Mouse (Mus musculus) layer of hippocampus, postnatal 36 days (tissue): ENCODE results near the gene Kif26b. TPM values are rescaled to one million over a fixed set of nuclear protein-coding genes. Genes with fewer than 3 reads are reported as not detected.

Source experiments
- DNase-seq, 2 experiments: peaks; one replicate each; pipeline ENCODE4 v3.0.0; 2022
- total RNA-seq, 2 experiments: library from RNA; stranded (reverse); gene quantifications; 2 replicates each; pipeline ENCODE4 v1.2.3; 2021

The Kif26b gene
- total RNA-seq, 2 experiments from 2014 or later = 22.6 to 27.1 TPM

DNA sequence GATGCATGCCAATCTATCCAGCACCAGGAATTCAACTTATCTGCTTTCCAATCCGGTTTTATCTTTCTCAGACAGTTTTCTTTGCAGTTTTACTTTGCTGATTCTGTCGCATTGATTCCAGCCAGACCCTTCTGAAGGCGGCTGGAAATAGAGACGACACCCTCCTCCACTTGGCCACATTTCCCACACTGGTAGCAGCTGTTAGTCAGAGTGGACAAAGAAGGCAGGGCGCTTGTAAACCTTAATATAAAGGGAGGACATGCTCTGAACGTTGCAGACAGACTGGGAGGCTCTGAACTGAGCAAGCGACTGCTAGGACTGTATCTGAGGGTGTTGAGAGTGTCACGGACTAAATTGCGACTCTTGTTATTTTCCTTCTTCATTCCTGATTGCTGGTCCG, 11.3 kb downstream of the Kif26b start:
- DNase-seq = no peak

DNA sequence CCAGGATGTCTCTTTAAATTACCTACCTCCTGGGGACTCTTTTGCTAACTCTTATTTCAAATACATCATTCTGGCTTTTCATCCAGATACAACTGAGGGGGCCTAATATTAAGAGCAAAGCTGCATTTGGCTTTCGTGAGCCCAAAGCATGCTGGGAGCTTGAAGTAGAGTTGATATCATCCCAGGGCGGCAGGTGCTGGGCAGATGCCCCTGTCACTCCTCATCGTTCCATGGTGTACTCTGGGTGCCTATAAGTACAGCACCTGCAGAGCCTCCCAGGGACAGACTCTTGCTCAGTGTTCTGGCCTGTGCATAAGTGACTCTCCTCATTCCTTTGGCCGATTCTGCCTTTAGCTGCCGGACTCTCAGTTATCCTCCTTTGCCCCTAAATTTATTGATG, 13.5 kb downstream of the Kif26b start:
- no peak for DNase-seq

DNA sequence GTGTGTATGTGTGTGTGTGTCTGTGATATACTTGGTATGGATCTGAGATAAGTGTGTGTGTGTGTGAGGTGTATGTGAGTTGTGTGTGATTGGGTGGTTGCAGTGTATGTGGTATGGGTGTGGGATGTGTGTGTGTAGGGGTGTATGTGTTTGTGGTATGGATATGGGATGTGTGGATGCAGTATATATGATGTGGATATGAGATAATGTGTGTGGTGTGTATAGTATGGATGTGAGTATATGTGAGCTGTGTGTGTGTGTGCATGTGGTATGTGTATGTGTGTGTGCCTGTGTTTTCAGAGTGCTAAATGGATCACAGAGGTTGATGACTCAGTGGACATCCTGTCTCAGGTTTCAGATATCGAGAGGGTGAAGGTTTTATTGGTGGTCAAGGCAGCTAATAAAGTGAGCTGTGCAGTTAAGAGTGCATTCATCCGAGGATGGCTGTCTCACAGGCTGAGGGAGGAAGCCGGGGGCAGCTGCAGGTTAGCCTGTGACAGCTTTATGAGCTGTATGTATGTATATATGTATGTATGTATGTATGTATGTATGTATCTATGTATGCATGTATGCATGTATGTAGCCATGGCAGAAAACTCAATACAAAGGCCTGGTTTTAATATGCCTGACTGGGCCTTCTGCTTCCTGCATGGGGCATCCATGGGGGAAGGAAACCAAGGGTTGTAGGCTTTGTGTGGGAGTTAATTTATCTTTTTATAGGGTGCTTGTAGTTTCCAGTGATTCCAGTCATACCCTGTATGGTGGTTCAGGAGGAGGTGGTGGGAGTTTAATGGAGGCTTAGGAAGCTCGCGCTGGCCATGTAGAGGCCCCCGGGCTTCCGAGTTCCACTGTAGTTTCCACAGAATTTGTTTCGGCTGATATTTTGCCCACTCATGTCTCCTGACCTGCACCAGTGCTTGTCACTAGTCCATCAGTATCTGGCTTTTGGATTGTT, 14.3 kb downstream of the Kif26b start:
- no peak for DNase-seq

GRCm38 (mm10) chr1:178544585-178544984, 15.7 kb downstream of the Kif26b start:
- no peak for DNase-seq

GRCm38 (mm10) chr1:178549576-178549975, 20.7 kb downstream of the Kif26b start:
- DNase-seq = no peak

DNA sequence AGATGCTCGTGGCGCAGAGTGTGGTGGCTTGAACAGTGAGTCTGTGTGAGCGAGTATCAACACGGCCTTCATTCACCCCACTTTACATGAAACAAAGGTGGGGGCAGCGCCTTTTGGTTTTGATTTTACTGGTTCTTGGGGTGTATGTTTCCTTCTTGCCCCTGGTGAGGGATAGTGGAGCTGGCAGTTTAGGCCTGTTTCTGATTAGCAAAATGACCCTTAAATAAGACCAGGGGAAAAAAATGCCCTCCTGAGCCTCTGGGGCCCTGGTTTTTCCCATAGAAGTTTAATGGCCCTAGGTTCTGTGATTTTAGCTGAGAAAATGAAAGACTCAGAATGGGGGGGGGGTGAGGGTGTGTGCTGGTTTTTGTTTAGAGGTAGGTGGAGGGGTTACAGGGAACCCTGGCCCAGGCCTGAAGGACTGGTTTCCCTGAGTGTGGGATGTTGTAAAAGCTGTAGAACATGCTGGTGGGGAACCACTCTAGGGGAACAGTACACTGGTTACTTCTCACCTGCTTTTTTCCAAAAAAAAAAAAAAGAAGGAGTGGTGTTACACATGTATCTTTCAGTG, 21.6 kb downstream of the Kif26b start:
- no peak for DNase-seq

DNA sequence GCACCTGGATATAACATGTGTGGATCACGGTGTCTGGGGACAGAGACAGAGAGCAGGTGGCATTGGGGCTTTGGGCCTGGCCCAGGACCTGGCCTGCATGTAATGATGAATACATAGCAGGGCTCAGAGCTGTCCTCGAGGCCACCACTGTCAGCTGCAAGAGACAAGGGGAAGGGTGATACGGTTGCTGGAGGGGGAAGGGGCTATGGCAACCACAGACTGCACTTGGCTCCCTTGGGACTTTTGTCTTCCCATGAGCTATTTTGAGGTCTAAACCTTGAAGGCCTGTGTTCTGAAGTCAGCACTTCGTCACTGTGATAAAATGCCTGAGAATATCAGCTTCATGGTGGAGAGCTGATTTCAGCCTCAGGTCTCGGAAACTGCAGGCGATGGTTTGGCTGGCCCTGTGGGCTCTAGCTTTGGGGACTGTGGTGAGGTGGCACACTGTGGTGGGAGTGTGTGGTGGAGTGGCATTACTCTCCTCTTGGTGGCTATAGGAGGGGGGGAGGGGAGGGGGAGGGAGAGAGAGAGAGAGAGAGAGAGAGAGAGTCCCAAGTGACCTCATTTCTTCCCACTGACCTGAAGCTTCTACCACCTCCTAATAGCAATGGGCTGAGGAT, 23.5 kb downstream of the Kif26b start:
- no peak for DNase-seq

DNA sequence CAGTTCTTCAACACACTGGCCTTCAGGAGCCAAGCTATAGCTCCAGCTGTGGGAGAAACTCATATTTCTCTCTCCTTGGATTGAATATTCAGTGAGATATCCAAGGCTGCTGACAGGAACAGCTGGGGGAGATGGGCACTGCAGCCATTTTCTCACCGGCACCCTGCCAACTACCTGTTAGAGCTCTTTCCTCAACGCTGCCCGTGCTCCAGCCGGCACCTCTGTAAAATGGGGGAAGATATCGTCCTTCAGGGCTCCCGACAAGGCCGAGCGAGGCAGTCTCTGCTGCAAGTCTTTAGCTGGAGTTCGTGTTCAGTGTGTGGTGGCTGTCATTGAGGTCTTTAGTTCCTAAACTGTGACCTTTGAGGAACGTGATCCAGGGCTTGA, 24.0 kb downstream of the Kif26b start:
- DNase-seq = no peak

DNA sequence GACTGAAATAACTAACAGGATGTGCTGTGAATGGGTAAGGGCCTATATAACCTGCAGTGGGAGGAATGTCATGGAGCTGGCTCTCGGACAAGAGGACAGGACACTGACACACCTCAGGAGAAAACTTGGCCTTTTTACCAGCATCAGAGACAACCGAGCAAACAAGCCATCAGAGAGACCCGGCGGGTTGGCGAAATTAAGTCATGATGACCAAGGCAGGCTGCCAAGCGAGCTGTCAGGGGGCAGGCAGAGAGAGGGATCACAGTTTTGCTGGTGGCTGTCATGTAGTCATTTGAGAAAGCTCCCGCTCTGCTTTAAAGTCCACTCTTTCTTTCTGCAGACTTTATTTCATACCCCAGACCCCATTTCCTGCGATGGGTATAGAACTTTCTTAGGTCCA, 27.3 kb downstream of the Kif26b start:
- no peak for DNase-seq

DNA sequence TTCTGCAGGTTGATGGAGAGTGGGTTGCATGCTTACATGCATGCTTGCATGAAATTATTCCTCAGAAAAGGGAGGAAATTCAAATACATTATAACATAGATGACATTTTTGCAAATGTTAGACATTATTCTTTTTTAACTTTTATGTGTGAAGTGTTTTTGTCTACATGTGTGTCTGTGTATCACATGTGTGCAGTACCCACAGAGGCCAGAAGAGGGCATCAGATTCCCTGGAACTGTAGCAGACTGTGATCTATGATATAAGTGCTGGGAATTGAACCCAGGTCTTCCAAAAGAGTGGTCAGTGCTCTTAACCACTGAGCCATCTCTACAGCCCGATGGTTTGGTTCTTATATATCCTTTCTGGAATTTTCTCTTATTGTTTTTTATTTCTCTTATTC, 31.1 kb downstream of the Kif26b start:
- no peak for DNase-seq

DNA sequence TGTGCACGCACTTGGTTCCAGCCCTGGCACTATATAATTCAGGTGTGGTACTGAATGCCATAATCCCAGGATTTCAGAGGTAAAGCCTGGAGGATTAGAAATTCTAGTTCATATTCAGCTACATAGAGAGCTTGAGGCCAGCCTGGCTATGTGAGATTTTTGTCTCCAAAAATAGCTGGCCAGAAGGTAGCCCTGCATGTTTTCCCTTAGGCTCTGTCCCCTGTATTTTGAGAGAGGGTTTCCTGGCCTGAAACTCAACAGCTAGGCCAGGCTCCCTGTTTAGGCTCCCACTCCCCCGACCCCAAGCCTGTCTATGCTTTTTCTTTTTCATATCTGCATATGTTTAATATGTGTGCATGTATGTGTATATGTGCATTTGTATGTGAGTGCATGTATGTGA, 34.9 kb downstream of the Kif26b start:
- DNase-seq = no peak

GRCm38 (mm10) chr1:178564800-178565199, 35.9 kb downstream of the Kif26b start:
- DNase-seq = no peak

- DNase-seq = no peak
These were observed 39.9 kb downstream of the Kif26b start for GRCm38 (mm10) chr1:178568551-178569545.

GRCm38 (mm10) chr1:178571009-178571408, 42.1 kb downstream of the Kif26b start:
- no peak for DNase-seq

GRCm38 (mm10) chr1:178571885-178572444, 43.0 kb downstream of the Kif26b start:
- no peak for DNase-seq

DNA sequence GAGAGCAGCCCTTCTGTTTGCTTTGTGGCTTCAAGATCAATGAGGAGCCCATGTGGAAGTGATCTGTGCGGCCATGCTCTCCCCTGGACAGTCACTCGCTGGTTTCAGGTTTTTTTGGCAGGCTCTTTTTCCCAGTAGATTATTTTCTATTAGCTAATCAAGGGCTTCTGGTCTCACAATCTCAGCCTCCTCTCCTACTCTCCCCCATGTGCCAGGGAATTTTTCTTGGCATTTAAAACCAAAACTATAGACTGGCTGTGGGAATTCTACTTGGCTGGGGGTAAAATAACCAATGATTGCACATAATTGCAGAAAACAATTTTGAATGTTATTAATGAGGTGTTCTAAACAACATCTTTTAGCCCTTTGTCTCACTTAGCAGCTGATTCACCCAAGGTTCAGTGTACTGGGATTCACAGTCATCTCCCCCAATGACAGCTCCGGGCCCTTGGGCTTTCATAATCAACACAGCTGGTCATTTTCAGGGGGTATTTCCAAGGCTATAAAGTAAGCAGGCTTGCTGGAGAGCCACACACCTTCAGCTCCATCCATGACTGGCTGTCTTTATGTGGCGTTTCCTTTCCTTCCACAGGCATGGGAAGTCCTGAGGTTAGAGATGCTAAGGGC, 44.6 kb downstream of the Kif26b start:
- no peak for DNase-seq

DNA sequence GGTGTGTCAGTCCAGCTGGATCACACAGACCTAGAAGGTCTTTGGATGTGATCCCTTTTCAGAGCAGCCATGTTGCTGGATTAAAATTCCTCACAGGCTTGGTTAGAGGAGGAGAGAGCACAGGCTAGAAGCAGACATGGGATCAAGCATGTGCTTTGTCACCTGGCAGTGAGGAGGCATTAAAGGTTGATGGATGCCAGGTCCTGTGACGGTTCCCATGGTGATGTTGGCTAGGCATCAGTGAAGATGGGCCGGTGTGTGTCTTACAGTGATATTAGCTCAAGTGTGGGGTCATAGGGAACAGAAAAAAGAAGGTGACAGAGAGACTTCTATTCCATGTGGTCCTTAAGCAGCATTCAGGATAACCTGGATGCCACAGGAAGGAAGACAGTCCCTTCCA, 46.8 kb downstream of the Kif26b start:
- no peak for DNase-seq

DNA sequence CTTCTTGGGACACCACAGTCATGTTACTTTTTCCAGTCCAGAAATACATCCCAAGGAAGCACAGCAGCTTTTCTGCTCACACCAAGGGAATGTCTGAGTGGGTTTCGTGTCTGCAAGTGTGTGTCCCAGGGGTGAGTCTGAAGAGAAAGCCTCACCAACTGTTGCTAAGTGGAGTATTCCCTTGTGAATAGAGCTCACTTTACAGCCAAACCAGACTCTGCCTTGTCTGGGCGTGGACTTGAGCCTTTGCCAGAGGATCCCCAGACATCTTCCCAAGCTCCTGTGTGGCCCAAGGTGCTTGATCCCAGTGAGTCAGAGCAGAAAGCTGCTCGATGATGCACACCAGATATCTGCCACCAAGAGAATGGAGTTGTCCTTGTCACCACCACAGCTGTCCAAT, 48.0 kb downstream of the Kif26b start:
- no peak for DNase-seq

GRCm38 (mm10) chr1:178585366-178586020, 56.6 kb downstream of the Kif26b start:
- no peak for DNase-seq

DNA sequence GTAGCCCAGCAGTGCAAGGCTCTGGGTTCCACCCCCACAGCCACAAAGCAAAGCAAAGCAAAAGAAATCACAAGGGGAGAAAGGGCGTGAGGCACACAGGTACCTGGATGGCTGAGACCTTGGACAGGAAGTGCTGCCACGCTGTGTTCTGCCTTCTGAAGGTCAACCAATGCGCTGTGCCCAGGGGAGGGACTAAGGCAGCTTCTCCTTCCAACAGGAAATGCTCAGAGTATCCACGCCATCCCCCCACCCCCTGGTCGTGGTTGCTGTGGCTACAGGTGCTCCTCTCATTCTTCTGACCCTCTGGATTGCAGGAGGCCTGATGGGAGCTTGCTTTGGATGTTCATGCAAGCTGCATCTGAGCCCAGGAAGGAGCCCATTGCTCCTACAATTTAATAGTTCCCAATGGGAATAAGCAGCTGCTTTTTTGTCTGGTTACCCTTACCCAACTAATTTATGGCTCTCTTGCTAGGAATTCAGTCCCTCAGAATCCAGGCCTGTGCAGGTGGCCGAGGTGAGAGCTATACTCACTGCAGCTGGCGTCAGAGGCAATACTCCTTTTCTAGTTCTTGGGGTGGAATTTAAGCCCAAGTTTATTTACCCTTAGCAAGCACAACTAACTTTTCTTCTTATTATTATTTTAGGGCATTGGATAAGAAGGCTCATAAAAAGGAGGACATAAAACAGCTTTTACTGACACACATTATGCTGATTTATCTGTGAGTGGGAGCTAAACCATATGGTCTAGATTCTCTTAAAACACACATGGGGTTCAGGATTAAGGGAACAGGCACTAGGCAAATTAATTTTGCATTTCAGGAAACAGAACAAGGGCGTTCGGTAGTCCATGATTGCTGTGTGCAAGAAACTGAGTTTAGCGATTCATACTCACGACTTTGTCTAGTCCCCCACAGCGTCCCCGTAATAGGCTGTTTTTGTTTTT, 61.6 kb downstream of the Kif26b start:
- no peak for DNase-seq
